Mouse (Mus musculus): Measurements from ENCODE around the gene Trappc4. TPM values are rescaled to one million over a fixed set of nuclear protein-coding genes. Genes with fewer than 3 reads are reported as not detected.

Trappc4 gene
- total and polyA plus RNA-seq, 3 experiments = 129 to 140 TPM; not detected in 1

- no peak for TF ChIP-seq BHLHE40 (IDR thresholded peaks at IDR 0.05; ENCODE audit: borderline replicate concordance, low read depth, low read length)
- TF ChIP-seq ELF1 (IDR thresholded peaks at IDR 0.05; ENCODE audit: low read depth, low read length) = peak; percentile 89
- TF ChIP-seq ZMIZ1 (IDR thresholded peaks at IDR 0.05; ENCODE audit: low read depth, low read length) = peak; percentile 85
- TF ChIP-seq USF2 (IDR thresholded peaks at IDR 0.05; ENCODE audit: borderline replicate concordance in 1 of 2, insufficient read depth in 1 of 2, low read depth in 1 of 2, low read length in 2 of 2) = peak in 1 of 2 experiments; percentile 65; a peak in 2 of 4 replicates
These were observed 10.6 kb downstream of the Trappc4 start, which contains the start of gene Slc37a4 (continued) for GRCm38 (mm10) chr9:44396684-44397411.

- no peak for TF ChIP-seq E2F4 (IDR thresholded peaks at IDR 0.05; ENCODE audit: borderline replicate concordance, low read depth, low read length)
- TF ChIP-seq CHD2 (IDR thresholded peaks at IDR 0.05; ENCODE audit: low read length) = no peak
- TF ChIP-seq POLR2AphosphoS2 (IDR thresholded peaks at IDR 0.05; ENCODE audit: low read length) = 0 out of 2 replicates have a peak, but pooled peaks have one; percentile 23
- peak; percentile 65 for TF ChIP-seq SMC3 (IDR thresholded peaks at IDR 0.05; ENCODE audit: low read depth, low read length)
- no peak for TF ChIP-seq MAFK (IDR thresholded peaks at IDR 0.05; ENCODE audit: borderline replicate concordance, low read depth, low read length)
- TF ChIP-seq ZC3H11A (IDR thresholded peaks at IDR 0.05; ENCODE audit: low read depth, low read length) = peak; percentile 27; the same call in 1 of the 2 replicates
- TF ChIP-seq CTCF (IDR thresholded peaks at IDR 0.05 in 2 of 3, conservative IDR thresholded peaks at IDR 0.05 in 1 of 3; ENCODE audit: control insufficient read depth in 1 of 3, insufficient read depth in 1 of 3, low read depth in 2 of 3, low read length in 3 of 3, poor library complexity in 1 of 3, severe bottlenecking in 1 of 3) = peak; percentile 76 to 84 (median 77)
- TF ChIP-seq POLR2A (IDR thresholded peaks at IDR 0.05; ENCODE audit: control insufficient read depth in 1 of 2, insufficient read depth in 1 of 2, low read depth in 1 of 2, low read length in 2 of 2, poor library complexity in 1 of 2) = peak in 1 of 2 experiments; percentile 23; a peak in 2 of 4 replicates
- TF ChIP-seq JUND (IDR thresholded peaks at IDR 0.05; ENCODE audit: low read depth, low read length) = no peak
- peak; percentile 65 for DNase-seq (ENCODE audit: low read depth, low spot score)
- Histone ChIP-seq H3K27me3 (ENCODE audit: control insufficient read depth in 1 of 2, insufficient read depth in 2 of 2, low read length in 2 of 2) (no peaks in the 10 kb centered on the region), H3K9me3 (replicated peaks; ENCODE audit: insufficient read depth, low read length) (no peaks in the 10 kb centered on the region), H3K79me2 (ENCODE audit: control insufficient read depth, insufficient read depth, low read length, poor library complexity) (no peaks in the 10 kb centered on the region), H3K4me3 (ENCODE audit: control insufficient read depth in 1 of 2, insufficient read depth in 1 of 2, low read depth in 2 of 2, low read length in 2 of 2) (no peak overlapping the region), H3K27ac (ENCODE audit: control insufficient read depth, low read depth, low read length) (no peak overlapping the region), H3K4me1 (ENCODE audit: control insufficient read depth in 1 of 2, insufficient read depth in 2 of 2, low read length in 2 of 2) (0 out of 4 replicates have a peak, but pooled peaks cover 0 to 3% of the 10 kb centered on the region in 2 experiments), H3K9ac (ENCODE audit: control insufficient read depth, low read depth, low read length, poor library complexity, severe bottlenecking) (no peak overlapping the region), H3K36me3 (ENCODE audit: control insufficient read depth in 1 of 2, insufficient read depth in 2 of 2, low read length in 2 of 2) (peaks cover 0 to 6% of the 10 kb centered on the region in 2 experiments; a peak in 1 of 4 replicates)
These were observed 15.9 kb downstream of the Trappc4 start for GRCm38 (mm10) chr9:44391466-44391865.

- peaks cover 0 to 14% of the 10 kb centered on the region in 2 experiments; a peak in 2 of 4 replicates for H3K36me3 ChIP-seq (ENCODE audit: control insufficient read depth in 1 of 2, insufficient read depth in 2 of 2, low read length in 2 of 2)
- H3K27ac ChIP-seq (ENCODE audit: control insufficient read depth, low read depth, low read length) = no peak overlapping the region
- peak; percentile 68 for DNase-seq (ENCODE audit: low read depth, low spot score)
- H3K4me3 ChIP-seq (ENCODE audit: control insufficient read depth in 1 of 2, insufficient read depth in 1 of 2, low read depth in 2 of 2, low read length in 2 of 2) = no peak overlapping the region
- H3K27me3 ChIP-seq (ENCODE audit: control insufficient read depth in 1 of 2, insufficient read depth in 2 of 2, low read length in 2 of 2) = no peaks in the 10 kb centered on the region
- H3K79me2 ChIP-seq (ENCODE audit: control insufficient read depth, insufficient read depth, low read length, poor library complexity) = no peaks in the 10 kb centered on the region
- H3K9me3 ChIP-seq (replicated peaks; ENCODE audit: insufficient read depth, low read length) = no peaks in the 10 kb centered on the region
- no peaks in the 10 kb centered on the region for H3K4me1 ChIP-seq (ENCODE audit: control insufficient read depth in 1 of 2, insufficient read depth in 2 of 2, low read length in 2 of 2)
- no peak overlapping the region for H3K9ac ChIP-seq (ENCODE audit: control insufficient read depth, low read depth, low read length, poor library complexity, severe bottlenecking)
- TF ChIP-seq CTCF (IDR thresholded peaks at IDR 0.05 in 2 of 3, conservative IDR thresholded peaks at IDR 0.05 in 1 of 3; ENCODE audit: control insufficient read depth in 1 of 3, insufficient read depth in 1 of 3, low read depth in 2 of 3, low read length in 3 of 3, poor library complexity in 1 of 3, severe bottlenecking in 1 of 3) (peak; percentile 75 to 81 (median 78)), NRF1 (IDR thresholded peaks at IDR 0.05; ENCODE audit: insufficient read depth, low read depth, low read length, poor library complexity, severe bottlenecking) (no peak), MAZ (IDR thresholded peaks at IDR 0.05; ENCODE audit: low read depth, low read length) (no peak), CHD1 (IDR thresholded peaks at IDR 0.05; ENCODE audit: low read depth, low read length) (no peak), ZC3H11A (IDR thresholded peaks at IDR 0.05; ENCODE audit: low read depth, low read length) (no peak), ETS1 (IDR thresholded peaks at IDR 0.05; ENCODE audit: low read depth, low read length) (no peak), RAD21 (IDR thresholded peaks at IDR 0.05; ENCODE audit: low read depth, low read length) (peak; percentile 9), MYB (IDR thresholded peaks at IDR 0.05; ENCODE audit: low read depth, low read length) (no peak), MAFK (IDR thresholded peaks at IDR 0.05; ENCODE audit: borderline replicate concordance, low read depth, low read length) (no peak), SIN3A (IDR thresholded peaks at IDR 0.05; ENCODE audit: low read length) (no peak), GABPA (IDR thresholded peaks at IDR 0.05; ENCODE audit: low read depth, low read length) (no peak), TAL1 (IDR thresholded peaks at IDR 0.05; ENCODE audit: low read length) (no peak), SMC3 (IDR thresholded peaks at IDR 0.05; ENCODE audit: low read depth, low read length) (peak; percentile 50), RCOR1 (IDR thresholded peaks at IDR 0.05; ENCODE audit: low read depth, low read length) (no peak), NELFE (IDR thresholded peaks at IDR 0.05; ENCODE audit: low read depth, low read length) (no peak), JUND (IDR thresholded peaks at IDR 0.05; ENCODE audit: low read depth, low read length) (no peak), MEF2A (IDR thresholded peaks at IDR 0.05; ENCODE audit: extremely low read depth, insufficient replicate concordance, low read depth, low read length, poor library complexity, severe bottlenecking) (no peak), MYC (IDR thresholded peaks at IDR 0.05; ENCODE audit: low read depth, low read length) (no peak)
These were observed 18.1 kb downstream of the Trappc4 start for GRCm38 (mm10) chr9:44389273-44389672.

Measured in MEL (cell line).